Mouse (Mus musculus): ENCODE data around the gene Igf2bp3.

DNA sequence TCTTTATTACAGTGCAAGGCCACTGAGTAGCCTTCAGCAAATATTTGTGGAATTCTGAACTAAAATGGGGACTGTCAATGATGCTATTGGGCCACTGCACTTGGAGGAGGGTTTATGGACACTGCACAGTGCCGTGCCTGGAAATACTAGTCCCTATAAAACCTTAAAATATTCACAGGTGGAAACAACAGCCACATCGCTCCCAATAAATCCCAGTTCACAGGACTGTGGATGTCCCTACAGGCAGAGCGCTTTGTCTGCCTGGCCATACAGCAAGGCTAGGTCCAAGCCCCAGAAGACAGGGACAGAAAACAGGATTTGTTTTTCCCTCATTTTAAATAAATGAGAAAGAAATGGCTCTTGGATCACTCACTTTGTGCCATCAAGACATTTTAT is 11.0 kb upstream of the Igf2bp3 start:
- no peak for TF ChIP-seq CEBPB (IDR thresholded peaks at IDR 0.05; ENCODE audit: low read depth)
- no peak for TF ChIP-seq CTCF (IDR thresholded peaks at IDR 0.05; ENCODE audit: control insufficient read depth, insufficient read depth, insufficient read length)
- TF ChIP-seq MAX (IDR thresholded peaks at IDR 0.05): no peak

All from C2C12 (cell line).